Mouse (Mus musculus): ENCODE measurements around the gene Mogat1.

- no peak for TF ChIP-seq CTCF (IDR thresholded peaks at IDR 0.05)
- no peak for TF ChIP-seq EP300 (IDR thresholded peaks at IDR 0.05)
Measured at GRCm38 (mm10) chr1:78512756-78513155, 2.0 kb downstream of the Mogat1 start.

Data from lung, postnatal 0 days (tissue).